Mouse (Mus musculus): ENCODE measurements around the gene Ccpg1os.

Ccpg1os gene

GRCm38 (mm10) chr9:72985250-72986220 lies at the start of gene Ccpg1os, which contains the start of gene Ccpg1:
Gene Ccpg1os (minus strand): TSS chr9:72985382.
Gene Ccpg1 (plus strand): TSS chr9:72985429.
- in situ Hi-C loops (cut with MboI, MseI): no loop called here

- in situ Hi-C loops (cut with MboI, MseI): no loop called here
These were observed 48.2 kb upstream of the Ccpg1os start for GRCm38 (mm10) chr9:73033406-73033805.

- in situ Hi-C loops (cut with MboI, MseI): no loop called here
These were observed 46.2 kb upstream of the Ccpg1os start for GRCm38 (mm10) chr9:73031421-73031820.

- in situ Hi-C loops (cut with MboI, MseI): no loop called here
These were observed 45.3 kb upstream of the Ccpg1os start for GRCm38 (mm10) chr9:73030443-73030842.

GRCm38 (mm10) chr9:73025818-73026636 lies 40.8 kb upstream of the Ccpg1os start:
- in situ Hi-C loops (cut with MboI, MseI): no loop called here

GRCm38 (mm10) chr9:73020566-73021097 lies 35.5 kb upstream of the Ccpg1os start:
- in situ Hi-C loops (cut with MboI, MseI): no loop called here

- in situ Hi-C loops (cut with MboI, MseI): no loop called here
These were observed 34.7 kb upstream of the Ccpg1os start for GRCm38 (mm10) chr9:73019841-73020240.

GRCm38 (mm10) chr9:73014724-73015123 lies 29.5 kb upstream of the Ccpg1os start:
- in situ Hi-C loops (cut with MboI, MseI): no loop called here

GRCm38 (mm10) chr9:73012629-73013028 lies 27.4 kb upstream of the Ccpg1os start:
- in situ Hi-C loops (cut with MboI, MseI): no loop called here

GRCm38 (mm10) chr9:73008384-73008783 lies 23.2 kb upstream of the Ccpg1os start:
- in situ Hi-C loops (cut with MboI, MseI): no loop called here

GRCm38 (mm10) chr9:73006175-73006574 lies 21.0 kb upstream of the Ccpg1os start:
- in situ Hi-C loops (cut with MboI, MseI): no loop called here

- in situ Hi-C loops (cut with MboI, MseI): no loop called here
These were observed 19.9 kb upstream of the Ccpg1os start for GRCm38 (mm10) chr9:73005106-73005505.

GRCm38 (mm10) chr9:73004076-73004475 lies 18.9 kb upstream of the Ccpg1os start:
- in situ Hi-C loops (cut with MboI, MseI): no loop called here

- in situ Hi-C loops (cut with MboI, MseI): no loop called here
These were observed 17.0 kb upstream of the Ccpg1os start for GRCm38 (mm10) chr9:73002177-73002576.

GRCm38 (mm10) chr9:73001314-73002011 lies 16.3 kb upstream of the Ccpg1os start:
- in situ Hi-C loops (cut with MboI, MseI): no loop called here

- in situ Hi-C loops (cut with MboI, MseI): no loop called here
These were observed 15.3 kb upstream of the Ccpg1os start for GRCm38 (mm10) chr9:73000487-73000886.

- in situ Hi-C loops (cut with MboI, MseI): no loop called here
These were observed 11.6 kb upstream of the Ccpg1os start for GRCm38 (mm10) chr9:72996806-72997205.

GRCm38 (mm10) chr9:72996167-72996566 lies 11.0 kb upstream of the Ccpg1os start:
- in situ Hi-C loops (cut with MboI, MseI): no loop called here

GRCm38 (mm10) chr9:72992576-72992975 lies 7.4 kb upstream of the Ccpg1os start:
- in situ Hi-C loops (cut with MboI, MseI): no loop called here

- in situ Hi-C loops (cut with MboI, MseI): no loop called here
These were observed 6.2 kb upstream of the Ccpg1os start for GRCm38 (mm10) chr9:72991420-72991819.

- in situ Hi-C loops (cut with MboI, MseI): no loop called here
These were observed 3.5 kb upstream of the Ccpg1os start for GRCm38 (mm10) chr9:72988706-72989105.

Measured in T-helper 17 cell (primary cell).